Mouse (Mus musculus) kidney, postnatal 36 days (tissue): ENCODE data around the gene Tob2.
A peak's percentile ranks its signal among the peaks of the same experiment; 100 is the strongest.

Experiments
- DNase-seq, 2 experiments: peaks; one replicate each; pipeline ENCODE4 v3.0.0; 2021 to 2022; ENCODE audit warnings: mixed read lengths in 2 of 2

Tob2 gene

GRCm38 (mm10) chr15:81858517-81859329 lies at the start of gene Tob2:
Gene Tob2, minus strand, starts transcription at chr15:81858796.
- DNase-seq = peak; percentile 64 to 81

- no peak for DNase-seq
Observed at GRCm38 (mm10) chr15:81907953-81908352, 49.4 kb upstream of the Tob2 start.

- DNase-seq = peak; percentile 71 to 90
Observed at GRCm38 (mm10) chr15:81904939-81905338, 46.3 kb upstream of the Tob2 start.

- DNase-seq = no peak
Observed at GRCm38 (mm10) chr15:81898751-81899150, 40.2 kb upstream of the Tob2 start.

- peak in 1 of 2 experiments; percentile 59 for DNase-seq
Observed at GRCm38 (mm10) chr15:81897607-81898285, 39.1 kb upstream of the Tob2 start.

GRCm38 (mm10) chr15:81896407-81896806 lies 37.8 kb upstream of the Tob2 start:
- DNase-seq = no peak

GRCm38 (mm10) chr15:81894002-81894401 lies 35.4 kb upstream of the Tob2 start:
- peak; percentile 59 to 81 for DNase-seq

- peak in 1 of 2 experiments; percentile 40 for DNase-seq
Observed at GRCm38 (mm10) chr15:81891822-81892580, 33.4 kb upstream of the Tob2 start.

GRCm38 (mm10) chr15:81891140-81891802 lies 32.7 kb upstream of the Tob2 start:
- no peak for DNase-seq

- no peak for DNase-seq
Observed at GRCm38 (mm10) chr15:81889175-81889574, 30.6 kb upstream of the Tob2 start.

GRCm38 (mm10) chr15:81886795-81887550 lies 28.4 kb upstream of the Tob2 start:
- DNase-seq = peak; percentile 33 to 35

GRCm38 (mm10) chr15:81885418-81885934 lies 26.9 kb upstream of the Tob2 start:
- DNase-seq = no peak

GRCm38 (mm10) chr15:81882348-81882747 lies 23.8 kb upstream of the Tob2 start:
- peak; percentile 40 to 65 for DNase-seq

- DNase-seq = peak in 1 of 2 experiments; percentile 19
Observed at GRCm38 (mm10) chr15:81879531-81880401, 21.2 kb upstream of the Tob2 start.

- peak; percentile 100 for DNase-seq
Observed at GRCm38 (mm10) chr15:81872262-81873136, 13.9 kb upstream of the Tob2 start, which contains the start of gene Aco2. Gene Aco2, plus strand, starts transcription at chr15:81872309.

GRCm38 (mm10) chr15:81871604-81872261 lies 13.1 kb upstream of the Tob2 start, which contains the start of gene Phf5a:
Gene Phf5a, minus strand, starts transcription at chr15:81871911.
- DNase-seq = peak; percentile 92

GRCm38 (mm10) chr15:81869985-81870384 lies 11.4 kb upstream of the Tob2 start:
- no peak for DNase-seq

- DNase-seq = no peak
Observed at GRCm38 (mm10) chr15:81864238-81864637, 5.6 kb upstream of the Tob2 start.
